Mouse (Mus musculus) bone marrow macrophage, adult 2 months (primary cell): ENCODE results near the gene Comp.

ENCODE experiments used
- CTCF ChIP-seq: IDR thresholded peaks from 2 replicates; pipeline ENCODE4 v1.5.1; 2012; ENCODE audit warnings: low read depth, mild to moderate bottlenecking, low read length, moderate library complexity
- POLR2A ChIP-seq: IDR thresholded peaks from 2 replicates; pipeline ENCODE4 v1.6.1; 2012; ENCODE audit warnings: mild to moderate bottlenecking, low read depth, low read length, borderline replicate concordance

- no peak for TF ChIP-seq CTCF
- no peak for TF ChIP-seq POLR2A
Observed at GRCm38 (mm10) chr8:70408301-70408700, 34.9 kb downstream of the Comp start.
